Mouse (Mus musculus) Patski (cell line): Measurements from ENCODE around the gene Gm20388. TPM values are rescaled to one million over a fixed set of nuclear protein-coding genes. Genes with fewer than 3 reads are reported as not detected.

ENCODE experiments used
- ATAC-seq: fragments of 100-300 bp; one replicate; pipeline ENCODE4 v1.8.0; 2021
- CTCF ChIA-PET: fragments of 350-600 bp; sonication (Branson Sonifier 250); formaldehyde crosslinking; loops from one replicate; lab custom pipeline; 2022; ENCODE audit warnings: inconsistent platforms; lab: Charles Lee
- POLR2A ChIA-PET: fragments of 350-600 bp; sonication (Branson Sonifier 250); formaldehyde crosslinking; loops from one replicate; lab custom pipeline; 2022; ENCODE audit warnings: antibody characterized with exemption, inconsistent platforms; lab: Charles Lee
- DNase-seq: peaks from one replicate; pipeline ENCODE4 v3.0.0-alpha.2; 2011; ENCODE audit warnings: low read depth, low spot score
- H3K27me3 ChIP-seq: fragments of 371-371 bp; one replicate; pipeline ENCODE4 v1.5.1; 2021
- CTCF ChIP-seq: fragments of 100-300 bp; IDR thresholded peaks from one replicate; pipeline ENCODE4 v1.5.1; 2021
- in situ Hi-C: fragments of 300-500 bp; cut with MboI; formaldehyde crosslinking; loops from 3 replicates; pipeline ENCODE4 v1.11.1; 2018; ENCODE audit warnings: low pct_unique_long_range_greater_than_20kb, mixed read lengths
- polyA plus RNA-seq: library from polyadenylated mRNA; unstranded; gene quantifications from one replicate; pipeline ENCODE4 v1.2.3, GENCODE M21; 2021

Gm20388 gene
- polyA plus RNA-seq, 1 experiment from 2014 or later: 86.7 TPM

DNA sequence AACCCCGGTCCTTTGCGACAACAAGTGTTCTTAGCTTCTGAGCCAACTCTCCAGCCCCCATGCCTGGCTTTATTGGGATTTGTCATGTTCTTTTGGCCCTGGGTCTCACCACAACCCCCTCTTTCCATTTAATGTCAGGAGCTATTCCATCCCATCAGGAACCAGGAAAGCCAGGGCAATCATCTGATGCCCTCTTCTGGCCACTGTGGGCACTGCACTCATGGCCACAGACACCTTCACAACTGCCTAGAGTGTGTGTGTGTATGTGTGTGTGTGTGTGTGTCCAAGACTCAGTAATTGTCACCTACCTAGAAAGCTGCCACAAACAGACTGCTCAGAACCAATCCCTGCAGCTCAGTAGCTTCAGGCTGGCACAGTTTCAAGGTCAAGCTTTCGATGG lies 23.5 kb upstream of the Gm20388 start:
- ChIA-PET POLR2A (no interaction called here), CTCF (interaction anchor here (0.9 to 4.9 kb wide), 7 partner anchors 10 to 104 kb away, joined by 3 to 23 read pairs (median 5); no protein-coding TSS in a partner anchor)
- peak; percentile 83 for TF ChIP-seq CTCF
- DNase-seq (no peak), ATAC-seq (no peak)
- in situ Hi-C loops: no loop called here
- no peaks in the 10 kb centered on the region for H3K27me3 ChIP-seq

DNA sequence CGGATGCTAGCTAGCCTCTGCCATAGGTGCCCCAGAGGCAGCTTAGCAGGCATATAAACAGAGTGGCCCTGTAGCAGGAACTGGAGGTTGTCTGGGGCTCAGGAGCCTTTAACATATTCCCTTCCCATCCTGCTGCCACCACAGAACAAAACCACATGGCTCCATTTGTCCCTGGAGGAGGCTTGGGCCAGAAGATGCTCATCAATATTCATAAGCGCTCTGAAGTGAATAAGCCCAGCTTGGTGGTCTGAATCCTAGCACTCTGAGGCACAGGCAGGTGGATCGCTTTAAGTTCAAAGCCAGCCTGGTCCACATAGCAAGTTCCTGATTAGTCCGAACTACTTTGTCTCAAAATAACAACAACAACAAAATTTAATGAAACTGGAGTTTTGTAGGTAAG lies 22.6 kb upstream of the Gm20388 start:
- TF ChIP-seq CTCF: no peak
- DNase-seq (no peak), ATAC-seq (no peak)
- no peaks in the 10 kb centered on the region for H3K27me3 ChIP-seq
- in situ Hi-C loops: no loop called here
- ChIA-PET CTCF (interaction anchor here (0.8 to 4.9 kb wide), 8 partner anchors 9 to 105 kb away, joined by 3 to 23 read pairs (median 4); no protein-coding TSS in a partner anchor), POLR2A (interaction anchor here (1.5 kb wide), 1 partner anchor 9 kb away, joined by 6 read pairs; no protein-coding TSS in a partner anchor)

DNA sequence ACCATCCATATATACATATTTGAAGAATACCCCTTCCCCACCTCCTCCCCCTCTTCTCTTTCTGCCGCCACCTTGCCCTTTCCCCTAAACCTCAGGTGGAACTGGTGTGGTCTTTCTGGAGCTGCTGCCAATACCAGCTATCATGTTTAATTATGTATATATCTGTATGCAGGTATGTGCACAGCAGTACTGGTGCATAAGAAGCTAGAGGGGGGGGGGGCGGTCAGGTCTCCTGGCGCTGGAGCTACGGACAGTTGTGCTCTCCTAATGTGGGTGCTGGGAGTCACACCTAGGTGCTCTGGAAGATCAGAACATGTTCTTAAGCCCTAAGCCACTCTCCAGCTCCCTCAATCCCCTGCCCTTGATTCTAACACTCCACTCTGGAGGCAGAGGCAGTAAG lies 13.6 kb upstream of the Gm20388 start:
- ATAC-seq: no peak
- TF ChIP-seq CTCF: no peak
- ChIA-PET CTCF (interaction anchor here (0.8 to 2.0 kb wide), 4 partner anchors 9 to 20 kb away, joined by 3 to 5 read pairs (median 4); no protein-coding TSS in a partner anchor), POLR2A (interaction anchor here (1.5 kb wide), 1 partner anchor 9 kb away, joined by 6 read pairs; no protein-coding TSS in a partner anchor)
- DNase-seq: no peak
- H3K27me3 ChIP-seq: no peaks in the 10 kb centered on the region
- in situ Hi-C loops: no loop called here

DNA sequence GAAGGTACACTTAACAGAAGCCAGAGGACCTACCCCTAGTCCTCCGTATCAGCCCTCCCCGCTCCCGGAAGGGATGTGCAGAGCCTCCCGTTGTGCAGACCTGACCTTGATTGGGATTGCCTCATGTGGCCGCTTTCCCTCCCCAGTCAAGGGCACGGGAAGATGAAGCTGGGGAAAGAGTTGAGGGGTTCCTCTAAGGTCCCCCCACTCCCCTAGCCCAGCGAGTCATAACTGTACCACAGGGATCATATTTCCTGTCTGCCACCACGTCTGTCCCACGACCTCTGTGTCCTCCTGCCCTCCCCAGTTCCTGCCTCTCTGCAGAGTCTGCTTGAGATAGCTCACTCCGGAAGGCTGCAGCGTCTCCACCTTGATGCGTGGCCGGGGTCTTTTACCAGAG lies 12.7 kb upstream of the Gm20388 start:
- POLR2A ChIA-PET: interaction anchor here (1.0 to 1.5 kb wide), 2 partner anchors 10 kb away, joined by 3 to 6 read pairs; no protein-coding TSS in a partner anchor
- no peaks in the 10 kb centered on the region for H3K27me3 ChIP-seq
- no peak for TF ChIP-seq CTCF
- ATAC-seq (no peak), DNase-seq (no peak)
- in situ Hi-C loops: no loop called here
- CTCF ChIA-PET: interaction anchor here (1.3 to 2.0 kb wide), 2 partner anchors 11 to 12 kb away, joined by 5 read pairs; no protein-coding TSS in a partner anchor

DNA sequence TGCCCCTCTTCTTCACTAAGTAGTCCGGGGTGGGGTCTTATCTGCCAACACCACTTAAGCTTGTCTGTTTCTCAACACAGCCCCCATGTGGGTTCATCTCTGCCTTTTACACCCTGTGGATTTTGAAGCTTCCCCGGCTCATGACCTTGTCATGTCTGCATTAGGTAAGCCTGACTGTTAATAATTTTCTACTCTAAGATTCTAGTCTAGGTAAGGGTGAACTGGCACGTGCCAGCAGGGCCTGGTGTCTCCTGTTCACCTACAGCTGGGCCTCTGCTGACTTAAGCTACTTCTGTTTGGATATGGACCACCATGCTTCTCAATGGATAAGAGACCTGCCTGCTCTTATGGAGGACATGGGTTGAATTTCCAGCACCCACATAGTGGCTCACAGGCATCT lies 9.3 kb upstream of the Gm20388 start:
- ChIA-PET POLR2A (interaction anchor here (1.1 kb wide), 1 partner anchor 9 kb away, joined by 3 read pairs; the partner anchor contains the start of genes Gm20388 and Usp10), CTCF (interaction anchor here (0.7 to 1.6 kb wide), 4 partner anchors 14 to 122 kb away, joined by 3 to 9 read pairs (median 3); no protein-coding TSS in a partner anchor)
- in situ Hi-C loops: no loop called here
- TF ChIP-seq CTCF: no peak
- DNase-seq (no peak), ATAC-seq (no peak)
- no peaks in the 10 kb centered on the region for H3K27me3 ChIP-seq

DNA sequence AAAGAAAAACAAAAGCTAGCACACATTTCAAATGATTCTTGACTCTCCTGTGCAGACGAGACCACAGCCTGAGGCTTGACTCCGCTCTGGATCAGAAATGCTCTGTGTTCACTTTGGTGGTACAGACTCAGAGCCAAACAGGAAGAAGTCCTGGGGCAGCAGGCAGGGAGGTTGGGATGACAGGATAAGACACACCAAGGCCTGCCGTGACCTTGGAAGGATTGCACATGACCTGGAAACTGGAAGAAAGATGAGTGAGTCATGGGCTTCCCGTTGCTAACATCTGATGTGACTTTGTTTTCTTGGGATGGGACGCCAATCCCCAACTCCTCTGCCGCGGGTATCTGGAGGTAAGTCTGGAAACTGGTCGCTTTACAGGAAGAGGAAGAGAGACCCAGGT lies 8.7 kb upstream of the Gm20388 start:
- H3K27me3 ChIP-seq: no peaks in the 10 kb centered on the region
- CTCF ChIA-PET: interaction anchor here (1.6 kb wide), 1 partner anchor 14 kb away, joined by 9 read pairs; no protein-coding TSS in a partner anchor
- no peak for TF ChIP-seq CTCF
- in situ Hi-C loops: no loop called here
- DNase-seq (no peak), ATAC-seq (no peak)
- POLR2A ChIA-PET: no interaction called here

DNA sequence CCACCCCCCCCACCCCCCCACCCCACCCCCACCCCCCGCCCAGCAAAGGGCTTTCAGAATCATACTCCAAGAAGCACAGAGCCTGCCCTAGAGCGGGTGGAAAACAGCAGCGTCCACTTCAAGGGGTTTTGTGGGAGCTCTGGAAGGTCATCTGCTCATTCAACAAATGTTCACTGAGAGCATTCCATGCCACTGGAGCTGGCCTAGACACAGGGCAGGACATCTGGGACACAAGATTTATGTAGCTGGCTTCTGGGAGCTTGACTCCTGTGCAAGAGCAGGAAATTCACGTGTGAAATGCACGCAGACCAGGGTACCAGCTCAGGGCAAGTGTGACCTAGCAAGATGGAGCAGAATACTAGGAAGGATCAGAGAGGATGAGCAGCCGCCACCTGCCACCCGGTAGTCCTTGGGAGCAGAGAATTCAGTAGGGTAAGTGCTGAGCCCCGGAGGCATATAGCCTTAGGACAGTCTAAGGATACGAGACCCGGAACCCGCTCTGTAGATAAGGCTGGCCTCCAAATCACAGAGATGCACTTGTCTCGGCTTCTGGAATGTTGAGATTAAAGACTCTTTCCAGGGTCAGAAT lies 6.2 kb upstream of the Gm20388 start:
- ChIA-PET CTCF (no interaction called here), POLR2A (no interaction called here)
- TF ChIP-seq CTCF: no peak
- H3K27me3 ChIP-seq: no peaks in the 10 kb centered on the region
- DNase-seq (no peak), ATAC-seq (no peak)
- in situ Hi-C loops: no loop called here

DNA sequence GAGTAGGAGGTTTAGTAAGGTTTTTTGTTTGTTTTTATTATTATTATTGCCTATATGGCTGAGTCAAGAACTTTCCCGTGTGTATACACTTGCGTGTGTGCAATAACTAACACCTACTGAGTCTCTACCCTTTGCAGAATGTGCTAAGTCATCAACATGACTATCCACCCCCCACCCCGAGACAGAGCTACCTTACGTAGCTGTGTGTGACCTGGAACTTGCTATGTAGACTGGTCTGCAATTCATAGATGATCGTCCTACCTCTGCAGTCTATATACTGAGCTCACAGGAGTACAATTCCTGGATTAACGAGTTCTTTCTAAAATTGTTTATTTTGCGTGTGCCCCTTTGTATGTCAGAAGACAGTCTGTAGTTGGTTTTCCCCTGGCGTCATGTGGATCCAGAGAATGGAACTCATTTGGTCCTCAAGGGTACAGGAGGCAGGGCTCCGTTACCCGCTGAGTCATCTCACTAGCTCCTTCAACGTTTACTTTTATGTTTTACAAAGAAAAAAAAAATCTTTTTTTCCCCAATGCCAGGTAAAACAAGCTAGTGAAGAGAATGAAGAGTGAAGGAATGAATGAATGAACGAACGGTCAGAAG lies 596 bp upstream of the Gm20388 start, which contains the start of gene Usp10:
Gene Usp10, plus strand, starts transcription at position 417 of the 603 bp plus-strand sequence.
- in situ Hi-C loops: loop anchor here (10.0 kb wide), 1 partner anchor 225 kb away; no protein-coding TSS in a partner anchor
- TF ChIP-seq CTCF: no peak
- no peaks in the 10 kb centered on the region for H3K27me3 ChIP-seq
- POLR2A ChIA-PET: interaction anchor here (1.3 to 1.5 kb wide), 2 partner anchors 9 to 30 kb away, joined by 3 read pairs; no protein-coding TSS in a partner anchor
- CTCF ChIA-PET: no interaction called here
- ATAC-seq (peak; percentile 13), DNase-seq (no peak)

DNA sequence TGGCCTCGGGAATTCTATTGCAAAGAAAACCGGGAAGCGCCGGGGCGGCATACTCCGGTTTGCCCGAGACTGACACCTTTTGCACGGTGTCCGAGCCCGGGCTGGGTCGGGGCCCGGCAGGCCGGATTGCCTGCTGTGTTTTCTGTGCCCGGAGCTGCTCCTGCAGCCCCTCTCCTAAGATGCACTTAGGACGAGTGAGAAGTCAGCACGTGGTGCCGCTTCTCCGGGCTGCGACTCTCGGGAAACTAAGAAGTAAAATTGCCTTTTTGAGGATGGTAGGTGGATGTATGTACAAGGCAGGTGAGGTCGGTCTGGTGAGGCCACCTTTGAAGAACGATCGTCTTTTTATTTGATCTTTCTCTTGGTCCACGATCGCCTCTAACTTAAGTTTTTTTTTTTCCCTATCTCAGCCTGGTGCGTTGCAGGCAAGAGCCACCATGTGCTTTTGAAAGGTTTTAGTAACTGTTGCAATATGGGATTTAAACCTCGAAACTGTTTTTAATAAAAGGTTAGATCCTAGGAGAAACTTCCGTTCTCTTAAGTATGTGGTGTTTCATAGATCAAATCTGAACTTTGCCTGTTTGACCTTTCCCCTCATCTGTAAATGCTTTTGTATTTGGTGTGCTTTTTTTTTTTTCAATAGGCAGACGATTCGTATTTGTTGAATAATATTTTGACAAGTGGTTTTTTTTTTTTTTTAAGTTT lies 769 bp downstream of the Gm20388 start:
- ChIA-PET CTCF (no interaction called here), POLR2A (interaction anchor here (1.3 kb wide), 1 partner anchor 31 kb away, joined by 3 read pairs; no protein-coding TSS in a partner anchor)
- no peak for TF ChIP-seq CTCF
- ATAC-seq (no peak), DNase-seq (no peak)
- no peaks in the 10 kb centered on the region for H3K27me3 ChIP-seq
- in situ Hi-C loops: loop anchor here (10.0 kb wide), 1 partner anchor 227 kb away; no protein-coding TSS in a partner anchor

DNA sequence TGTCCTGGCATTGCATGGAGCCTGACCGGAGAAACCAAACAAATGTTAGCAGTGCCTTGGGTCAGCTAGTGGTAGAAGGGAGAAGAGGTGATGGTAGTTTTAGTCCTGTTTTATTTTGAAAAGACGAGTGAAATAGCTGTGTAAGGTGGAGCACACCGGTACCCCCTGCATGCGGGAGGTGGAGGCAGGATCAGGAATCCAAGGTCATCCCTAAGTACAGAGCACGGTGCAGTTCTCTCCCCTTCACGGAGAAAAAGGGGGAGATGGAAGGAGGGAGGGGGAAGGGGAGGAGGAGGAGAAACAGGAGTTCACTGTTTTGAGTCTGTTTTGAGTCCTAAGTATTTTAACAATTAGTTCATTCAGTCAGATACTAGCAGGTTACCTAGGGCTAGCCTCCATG lies 2.0 kb downstream of the Gm20388 start:
- no peaks in the 10 kb centered on the region for H3K27me3 ChIP-seq
- TF ChIP-seq CTCF: no peak
- CTCF ChIA-PET: interaction anchor here (1.2 to 3.1 kb wide), 2 partner anchors 15 to 25 kb away, joined by 6 to 11 read pairs; no protein-coding TSS in a partner anchor
- in situ Hi-C loops: loop anchor here (10.0 kb wide), 1 partner anchor 228 kb away; no protein-coding TSS in a partner anchor
- DNase-seq (no peak), ATAC-seq (no peak)
- POLR2A ChIA-PET: no interaction called here
